Mouse (Mus musculus) layer of hippocampus, postnatal 25 days (tissue): Measurements from ENCODE around the gene Cuta. TPM values are rescaled to one million over a fixed set of nuclear protein-coding genes. Genes with fewer than 3 reads are reported as not detected.
A peak's percentile ranks its signal among the peaks of the same experiment; 100 is the strongest.
"Not testable (repeated sequence)": the region's sequence is repeated elsewhere in the genome, so short reads cannot be mapped to it uniquely, and the experiment has no call there.

Experiments
- DNase-seq, 2 experiments: peaks; one replicate each; pipeline ENCODE4 v3.0.0; 2022; ENCODE audit warnings: mixed read lengths in 2 of 2, low spot score in 1 of 2; ENCODE audit errors: extremely low spot score in 1 of 2
- total RNA-seq, 2 experiments: library from RNA; stranded (reverse); gene quantifications; 2 replicates each; pipeline ENCODE4 v1.2.3; 2021

Cuta gene
- 100 to 1,000 TPM; 100 to 113 TPM for total RNA-seq

- DNase-seq, result peak; percentile 93 to 96
These were observed at the start of gene Cuta for GRCm38 (mm10) chr17:26939178-26939972. Gene Cuta (minus strand): TSS chr17:26939569.

- DNase-seq, result no peak
These were observed 46.3 kb upstream of the Cuta start for GRCm38 (mm10) chr17:26985503-26986179.

- no peak for DNase-seq
These were observed 44.0 kb upstream of the Cuta start for GRCm38 (mm10) chr17:26983382-26983781.

GRCm38 (mm10) chr17:26981050-26981449, 41.7 kb upstream of the Cuta start:
- no peak for DNase-seq

GRCm38 (mm10) chr17:26979426-26979825, 40.1 kb upstream of the Cuta start:
- no peak for DNase-seq

- not testable (repeated sequence) for DNase-seq
These were observed 38.0 kb upstream of the Cuta start for GRCm38 (mm10) chr17:26977354-26977753.

GRCm38 (mm10) chr17:26975415-26975814, 36.0 kb upstream of the Cuta start:
- DNase-seq, result no peak

- DNase-seq, result no peak
These were observed 35.2 kb upstream of the Cuta start for GRCm38 (mm10) chr17:26974547-26974946.

- peak; percentile 87 for DNase-seq
These were observed 33.6 kb upstream of the Cuta start, which contains the start of gene Zbtb9 for GRCm38 (mm10) chr17:26972703-26973574. Gene Zbtb9 (plus strand): TSS chr17:26973167.

GRCm38 (mm10) chr17:26972107-26972506, 32.7 kb upstream of the Cuta start:
- DNase-seq, result no peak

GRCm38 (mm10) chr17:26971247-26971905, 32.0 kb upstream of the Cuta start:
- DNase-seq, result no peak

- DNase-seq, result no peak
These were observed 30.9 kb upstream of the Cuta start for GRCm38 (mm10) chr17:26970221-26970620.

- DNase-seq, result no peak
These were observed 29.9 kb upstream of the Cuta start for GRCm38 (mm10) chr17:26969257-26969656.

- no peak for DNase-seq
These were observed 28.8 kb upstream of the Cuta start for GRCm38 (mm10) chr17:26968200-26968611.

GRCm38 (mm10) chr17:26967477-26967876, 28.1 kb upstream of the Cuta start:
- no peak for DNase-seq

GRCm38 (mm10) chr17:26966993-26967392, 27.6 kb upstream of the Cuta start:
- no peak for DNase-seq

- no peak for DNase-seq
These were observed 22.3 kb upstream of the Cuta start for GRCm38 (mm10) chr17:26961572-26962240.

- DNase-seq, result no peak
These were observed 20.4 kb upstream of the Cuta start for GRCm38 (mm10) chr17:26959815-26960214.

GRCm38 (mm10) chr17:26958880-26959279, 19.5 kb upstream of the Cuta start:
- no peak for DNase-seq

GRCm38 (mm10) chr17:26957872-26958271, 18.5 kb upstream of the Cuta start:
- no peak for DNase-seq
